Comparison of ENCODE assay signal across 26 mouse cellular contexts in the genomic region with DNA sequence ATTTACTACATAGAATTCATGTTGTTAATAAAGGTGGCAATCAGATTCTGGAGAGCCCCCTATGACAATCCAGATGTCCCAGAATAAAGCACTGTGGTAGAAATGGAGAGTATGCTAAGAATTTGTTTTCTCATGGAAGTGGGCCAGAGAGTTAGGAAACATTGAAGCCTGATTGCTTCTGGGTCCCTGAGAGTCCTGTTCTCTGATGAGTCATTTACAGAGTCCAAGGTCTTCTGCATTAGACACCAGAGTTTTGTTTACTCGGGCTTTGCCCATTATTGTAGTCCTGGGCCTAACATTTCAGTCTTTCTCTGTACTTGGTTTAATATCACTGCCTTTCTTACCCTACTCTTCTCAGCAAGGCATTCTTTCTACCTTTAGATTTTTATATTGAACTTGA.
DNase-seq lines count a peak whose midpoint lies in the region; TF ChIP-seq lines count a peak whose summit lies in the region.
"Had no signal": no experiment of that assay in that cellular context is flagged by ENCODE, and none has a peak within 500 bp of the region (broad histone marks: within the 10 kb centered on the region; RNA-seq: fewer than 3 reads in every experiment).

No protein-coding gene starts in this region.

- TF ChIP-seq CTCF in gastrocnemius, adult 2 months (IDR thresholded peaks at IDR 0.05), result no peak

- no peak overlapping the region for H3K27ac ChIP-seq in gastrocnemius, adult 2 months
- H3K27ac ChIP-seq: embryonic facial prominence, embryonic 13.5 days; forebrain, embryonic 10.5 days; layer of hippocampus, adult 2 months; left cerebral cortex, adult 2 months; limb, embryonic 12.5 days; liver, embryonic 14.5 days; lung, embryonic 15.5 days; midbrain, embryonic 10.5 days; midbrain, embryonic 15.5 days; neural tube, embryonic 15.5 days had no signal

- intact Hi-C loops in gastrocnemius, adult 2 months (cut with DNase I), result no loop called here

- DNase-seq in gastrocnemius, adult 18-20 months (ENCODE audit: low spot score), result peak; percentile 1
- DNase-seq in gastrocnemius, adult 2 months, result no peak
- peak; percentile 1 for DNase-seq in kidney, postnatal 14 days
- DNase-seq in kidney, adult 11 months, result no peak
- peak; percentile 2 for DNase-seq in 3T3-L1 (ENCODE audit: low read depth, low spot score)
- DNase-seq in adrenal gland, postnatal 10 days, result peak; percentile 6
- DNase-seq in heart, postnatal 4 days, result no peak
- DNase-seq: B cell, adult 2 months; cerebellum, adult 11-12 months; cerebellum, adult 9-11 months; forebrain, postnatal 0 days; gastrocnemius, postnatal 14 days; heart, postnatal 14 days; right cerebral cortex, postnatal 4 days; thymus, adult 2 months; thymus, postnatal 36 days had no signal

- H3K4me3 ChIP-seq in gastrocnemius, adult 2 months, result no peak overlapping the region
- H3K4me3 ChIP-seq: embryonic facial prominence, embryonic 13.5 days; forebrain, embryonic 10.5 days; layer of hippocampus, adult 2 months; left cerebral cortex, adult 2 months; limb, embryonic 12.5 days; lung, embryonic 15.5 days; midbrain, embryonic 10.5 days; midbrain, embryonic 15.5 days; neural tube, embryonic 15.5 days had no signal

Comparison
In these comparisons a context has a peak if more than half of its experiments do, and no peak if none do; other contexts are left out.
1. DNase-seq: peak in gastrocnemius, adult 18-20 months (single experiment), kidney, postnatal 14 days (single experiment), 3T3-L1 (single experiment) and adrenal gland, postnatal 10 days (single experiment); none in gastrocnemius, adult 2 months (single experiment), kidney, adult 11 months (single experiment) and heart, postnatal 4 days (single experiment).